ENCODE assay signal across 10 mouse cellular contexts in the genomic region with DNA sequence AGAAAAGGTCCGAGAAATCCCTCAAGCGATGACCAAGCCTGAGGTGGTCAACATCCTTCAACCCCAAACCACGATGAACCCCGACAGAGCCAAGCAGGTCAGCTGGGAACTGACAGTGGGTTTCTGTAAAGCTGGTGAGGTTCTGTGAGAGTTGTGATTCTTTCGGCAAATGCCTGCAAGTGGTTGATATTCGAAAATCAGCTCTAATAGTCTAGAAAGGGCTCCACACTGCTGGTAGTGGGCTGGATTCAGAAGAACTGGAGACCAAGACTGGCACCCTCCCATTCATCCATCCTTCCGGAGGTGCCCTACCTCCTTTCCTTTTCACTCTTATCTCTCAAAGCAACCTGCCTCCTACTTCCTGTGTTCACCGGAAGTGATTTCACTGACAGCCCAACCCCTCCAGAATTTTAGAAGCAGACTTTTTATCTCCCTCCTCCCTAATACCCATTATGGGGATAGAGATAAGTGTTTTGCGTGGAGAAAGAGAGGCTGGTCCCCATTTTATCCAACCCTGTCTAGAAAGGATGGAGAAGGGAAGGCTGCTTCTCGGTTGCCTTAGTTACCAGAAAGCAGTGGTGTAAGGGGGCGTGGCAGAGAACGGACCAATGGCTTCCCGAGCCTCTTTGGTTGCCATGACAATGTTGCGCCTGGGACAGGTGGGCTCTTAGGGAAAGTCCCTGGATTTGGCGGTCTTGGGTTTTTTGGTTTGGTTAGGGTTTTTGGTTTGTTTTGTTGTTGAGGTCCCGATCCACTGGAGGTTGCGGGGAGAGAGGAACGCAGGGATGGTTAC. TPM values are rescaled to one million over a fixed set of nuclear protein-coding genes. Genes with fewer than 3 reads are reported as not detected.
A peak's percentile ranks its signal among the peaks of the same experiment; 100 is the strongest.
DNase-seq lines count a peak whose midpoint lies in the region; ATAC-seq and TF ChIP-seq lines count a peak whose summit lies in the region.
"Had no signal": no experiment of that assay in that cellular context is flagged by ENCODE, and none has a peak within 500 bp of the region (broad histone marks: within the 10 kb centered on the region; RNA-seq: fewer than 3 reads in every experiment).

No protein-coding gene starts in this region.

- peak overlapping the region; percentile 48 for H3K4me2 ChIP-seq in forebrain, embryonic 12.5 days

- H3K4me1 ChIP-seq in testis, adult 2 months (ENCODE audit: control insufficient read depth, insufficient read depth, low read length) = peaks cover 22% of the 10 kb centered on the region
- peaks cover 49% of the 10 kb centered on the region for H3K4me1 ChIP-seq in forebrain, embryonic 12.5 days
- H3K4me1 ChIP-seq in midbrain, embryonic 10.5 days = peaks cover 53% of the 10 kb centered on the region

- peak overlapping the region; percentile 90 for H3K4me3 ChIP-seq in testis, adult 2 months (ENCODE audit: control insufficient read depth, low read depth, low read length)
- peak overlapping the region; percentile 8 for H3K4me3 ChIP-seq in forebrain, embryonic 12.5 days (replicated peaks)
- peak overlapping the region; percentile 36 for H3K4me3 ChIP-seq in midbrain, embryonic 10.5 days

- H3K27ac ChIP-seq in testis, adult 2 months (ENCODE audit: control insufficient read depth, insufficient read depth, low read depth, low read length) = peak overlapping the region; percentile 81
- peak overlapping the region; percentile 96 for H3K27ac ChIP-seq in forebrain, embryonic 12.5 days
- peak overlapping the region; percentile 90 for H3K27ac ChIP-seq in midbrain, embryonic 10.5 days (replicated peaks)

- H3K9ac ChIP-seq in forebrain, embryonic 12.5 days = no peak overlapping the region
- H3K9ac ChIP-seq: liver, postnatal 0 days had no signal

- no peaks in the 10 kb centered on the region for H3K27me3 ChIP-seq in testis, adult 2 months (ENCODE audit: control insufficient read depth, insufficient read depth, low read length)
- peaks cover 2% of the 10 kb centered on the region; the same call in 1 of the 2 replicates for H3K27me3 ChIP-seq in forebrain, embryonic 12.5 days
- peaks cover 4% of the 10 kb centered on the region for H3K27me3 ChIP-seq in midbrain, embryonic 10.5 days (ENCODE audit: low read depth, poor library complexity, severe bottlenecking)

- TF ChIP-seq CTCF in testis, adult 2 months (IDR thresholded peaks at IDR 0.05; ENCODE audit: control insufficient read depth, insufficient read depth, insufficient replicate concordance, low read depth, low read length) = no peak

- TF ChIP-seq POLR2A in testis, adult 2 months (IDR thresholded peaks at IDR 0.05; ENCODE audit: control insufficient read depth, low read depth, low read length) = no peak; the same call in 1 of the 2 replicates

- no peaks in the 10 kb centered on the region for H3K36me3 ChIP-seq in testis, adult 2 months (ENCODE audit: control insufficient read depth, insufficient read depth, low read length)
- peaks cover 53% of the 10 kb centered on the region for H3K36me3 ChIP-seq in forebrain, embryonic 12.5 days (replicated peaks)
- H3K36me3 ChIP-seq in midbrain, embryonic 10.5 days = peaks cover 65% of the 10 kb centered on the region

- no peak for DNase-seq in testis, postnatal 10 days (ENCODE audit: low spot score)
- DNase-seq in midbrain, embryonic 10.5 days (ENCODE audit: low spot score) = peak; percentile 82
- DNase-seq in adrenal gland, adult 18-20 months (ENCODE audit: low spot score in 2 of 2) = no peak
- no peak for DNase-seq in spleen, postnatal 10 days (ENCODE audit: low spot score in 2 of 2)
- no peak for DNase-seq in thymus, postnatal 36 days
- no peak for DNase-seq in right cerebral cortex, postnatal 36 days (ENCODE audit: low spot score in 2 of 2)

- 16% methylated on average over 18 of the region's 18 CpGs for WGBS in forebrain, embryonic 12.5 days
- 16% methylated on average over 18 of the region's 18 CpGs for WGBS in midbrain, embryonic 10.5 days

- peak; percentile 54 for ATAC-seq in forebrain, embryonic 12.5 days (ENCODE audit: low FRiP score)
- ATAC-seq: liver, postnatal 0 days had no signal

- H3K9me3 ChIP-seq in forebrain, embryonic 12.5 days = no peaks in the 10 kb centered on the region
- H3K9me3 ChIP-seq in midbrain, embryonic 10.5 days (replicated peaks) = no peaks in the 10 kb centered on the region; the same call in 1 of the 2 replicates

RNA-seq across cellular contexts. Expression of a gene that starts 25.0 kb away (rescaled TPM):
- polyA plus RNA-seq in testis, adult 2 months (2012; rRNA removed) = 2.4 TPM in 2 replicates
- 10.8 and 11.3 TPM in 2 replicates for polyA plus RNA-seq in forebrain, embryonic 12.5 days (2016; fragmentation: Nextera tagmentation; extraction: Ambion mirVana)
- polyA plus RNA-seq in midbrain, embryonic 10.5 days (2016; fragmentation: Nextera tagmentation; extraction: Ambion mirVana) = 3.9 and 6.2 TPM in 2 replicates
- 1 to 10 TPM; 3.8 to 5.1 TPM for total RNA-seq in adrenal gland, adult 18-20 months (2021)

RNA-seq across cellular contexts. Expression of a gene that starts 36.5 kb away (rescaled TPM):
- polyA plus RNA-seq in testis, adult 2 months (2012; rRNA removed) = 0.08 and 0.10 TPM in 2 replicates
- polyA plus RNA-seq in forebrain, embryonic 12.5 days (2016; fragmentation: Nextera tagmentation; extraction: Ambion mirVana) = 0.24 and 0.28 TPM in 2 replicates
- polyA plus RNA-seq in midbrain, embryonic 10.5 days (2016; fragmentation: Nextera tagmentation; extraction: Ambion mirVana) = 0.07 and 0.16 TPM in 2 replicates
- not detected for total RNA-seq in adrenal gland, adult 18-20 months (2021)
- polyA plus RNA-seq: gonadal fat pad, adult 2 months; liver, postnatal 0 days had no signal

RNA-seq across cellular contexts. Expression of a gene that starts 40.3 kb away (rescaled TPM):
- polyA plus RNA-seq in testis, adult 2 months (2012; rRNA removed) = 35.6 and 42.9 TPM in 2 replicates
- 3.3 and 4.6 TPM in 2 replicates for polyA plus RNA-seq in forebrain, embryonic 12.5 days (2016; fragmentation: Nextera tagmentation; extraction: Ambion mirVana)
- 4.0 and 4.1 TPM in 2 replicates for polyA plus RNA-seq in midbrain, embryonic 10.5 days (2016; fragmentation: Nextera tagmentation; extraction: Ambion mirVana)
- 10 to 100 TPM in 1 of 2 experiments, 1 to 10 TPM in 1; 9.3 to 12.2 TPM for total RNA-seq in adrenal gland, adult 18-20 months (2021)

RNA-seq across cellular contexts. Expression of a gene that starts 40.5 kb away (rescaled TPM):
- polyA plus RNA-seq in testis, adult 2 months (2012; rRNA removed) = 23.8 and 26.8 TPM in 2 replicates
- polyA plus RNA-seq in forebrain, embryonic 12.5 days (2016; fragmentation: Nextera tagmentation; extraction: Ambion mirVana) = 39.7 and 41.0 TPM in 2 replicates
- polyA plus RNA-seq in midbrain, embryonic 10.5 days (2016; fragmentation: Nextera tagmentation; extraction: Ambion mirVana) = 38.5 and 38.7 TPM in 2 replicates
- total RNA-seq in adrenal gland, adult 18-20 months (2021) = 10 to 100 TPM in 1 of 2 experiments, 1 to 10 TPM in 1; 9.9 to 10.7 TPM

RNA-seq across cellular contexts. Expression of a gene that starts 53.1 kb away (rescaled TPM):
- 4.9 and 5.4 TPM in 2 replicates for polyA plus RNA-seq in testis, adult 2 months (2012; rRNA removed)
- polyA plus RNA-seq in forebrain, embryonic 12.5 days (2016; fragmentation: Nextera tagmentation; extraction: Ambion mirVana) = 36.2 and 39.8 TPM in 2 replicates
- 21.4 and 23.5 TPM in 2 replicates for polyA plus RNA-seq in midbrain, embryonic 10.5 days (2016; fragmentation: Nextera tagmentation; extraction: Ambion mirVana)
- total RNA-seq in adrenal gland, adult 18-20 months (2021) = 10 to 100 TPM; 42.9 to 47.0 TPM

Comparison
In these comparisons a context has a peak if more than half of its experiments do, and no peak if none do; other contexts are left out.
1. H3K4me3 ChIP-seq: peak in every context shown above with its lines; median percentile 90 in testis, adult 2 months; 36 in midbrain, embryonic 10.5 days; 8 in forebrain, embryonic 12.5 days.